In genomic region chr9:68773770-68774169, GRCm38 (mm10) we compare ENCODE assay signal across 20 mouse cellular contexts.
A peak's percentile ranks its signal among the peaks of the same experiment; 100 is the strongest.
DNase-seq lines count a peak whose midpoint lies in the region; ATAC-seq and TF ChIP-seq lines count a peak whose summit lies in the region.
"Had no signal": no experiment of that assay in that cellular context is flagged by ENCODE, and none has a peak within 500 bp of the region (broad histone marks: within the 10 kb centered on the region; RNA-seq: fewer than 3 reads in every experiment).

No protein-coding gene starts in this region.

- POLR2A ChIA-PET in Patski (lab: Charles Lee), result no interaction called here

- DNase-seq in kidney, postnatal 0 days (ENCODE audit: low spot score), result no peak
- no peak for DNase-seq in kidney, adult 18-20 months
- DNase-seq in midbrain, postnatal 0 days (ENCODE audit: low spot score), result no peak
- no peak for DNase-seq in Patski (ENCODE audit: low read depth, low spot score)
- DNase-seq in stomach, postnatal 0 days (ENCODE audit: low spot score), result no peak
- no peak for DNase-seq in urinary bladder, postnatal 36 days (ENCODE audit: low spot score in 2 of 2)
- DNase-seq: adrenal gland, postnatal 25 days; cerebellum, adult 2 months; forebrain, postnatal 0 days; kidney, adult 11 months; kidney, postnatal 14 days; right cerebral cortex, postnatal 4 days; thymus, postnatal 25 days had no signal

- H3K9me3 ChIP-seq in kidney, postnatal 0 days (replicated peaks; ENCODE audit: low read length), result no peaks in the 10 kb centered on the region; the same call in 1 of the 2 replicates
- no peaks in the 10 kb centered on the region for H3K9me3 ChIP-seq in midbrain, postnatal 0 days (ENCODE audit: low read length)
- H3K9me3 ChIP-seq in midbrain, embryonic 16.5 days (replicated peaks; ENCODE audit: control insufficient read depth, low read length, poor library complexity, severe bottlenecking), result no peaks in the 10 kb centered on the region
- H3K9me3 ChIP-seq in stomach, postnatal 0 days (ENCODE audit: control insufficient read depth, low read length), result no peaks in the 10 kb centered on the region
- H3K9me3 ChIP-seq: forebrain, embryonic 10.5 days; heart, embryonic 12.5 days; hindbrain, embryonic 13.5 days; limb, embryonic 13.5 days; neural tube, embryonic 12.5 days had no signal

- peak; percentile 32; the same call in 1 of the 2 replicates for TF ChIP-seq CTCF in kidney, postnatal 0 days (IDR thresholded peaks at IDR 0.05; ENCODE audit: low read depth)
- 0 out of 2 replicates have a peak, but pooled peaks have one; percentile 27 for TF ChIP-seq CTCF in midbrain, postnatal 0 days (IDR thresholded peaks at IDR 0.05)
- TF ChIP-seq CTCF in Patski (IDR thresholded peaks at IDR 0.05), result peak; percentile 33
- peak; percentile 33 for TF ChIP-seq CTCF in stomach, postnatal 0 days (IDR thresholded peaks at IDR 0.05; ENCODE audit: low read depth)

- no peak overlapping the region for H3K27ac ChIP-seq in kidney, postnatal 0 days
- H3K27ac ChIP-seq in midbrain, postnatal 0 days (ENCODE audit: low read depth, low read length), result no peak overlapping the region
- H3K27ac ChIP-seq in midbrain, embryonic 16.5 days (ENCODE audit: low read length), result no peak overlapping the region
- H3K27ac ChIP-seq in stomach, postnatal 0 days (replicated peaks), result no peak overlapping the region
- H3K27ac ChIP-seq: forebrain, embryonic 10.5 days; hindbrain, embryonic 13.5 days; limb, embryonic 13.5 days; neural tube, embryonic 12.5 days had no signal

- no peaks in the 10 kb centered on the region; the same call in 1 of the 2 replicates for H3K4me1 ChIP-seq in kidney, postnatal 0 days (replicated peaks; ENCODE audit: insufficient read depth, low read length)
- no peaks in the 10 kb centered on the region for H3K4me1 ChIP-seq in midbrain, postnatal 0 days (ENCODE audit: insufficient read depth, low read length)
- H3K4me1 ChIP-seq in midbrain, embryonic 16.5 days (ENCODE audit: control insufficient read depth, insufficient read depth, low read length), result no peaks in the 10 kb centered on the region
- no peaks in the 10 kb centered on the region for H3K4me1 ChIP-seq in stomach, postnatal 0 days (replicated peaks; ENCODE audit: control insufficient read depth, insufficient read depth)
- H3K4me1 ChIP-seq: heart, embryonic 12.5 days; limb, embryonic 13.5 days; neural tube, embryonic 12.5 days had no signal

- no peak for TF ChIP-seq EP300 in stomach, postnatal 0 days (optimal IDR thresholded peaks at IDR 0.05)

- H3K27me3 ChIP-seq in kidney, postnatal 0 days (ENCODE audit: insufficient read depth, low read length), result no peaks in the 10 kb centered on the region
- no peaks in the 10 kb centered on the region for H3K27me3 ChIP-seq in midbrain, postnatal 0 days (ENCODE audit: insufficient read depth, low read length)
- no peaks in the 10 kb centered on the region for H3K27me3 ChIP-seq in midbrain, embryonic 16.5 days (ENCODE audit: control insufficient read depth, insufficient read depth, low read depth, low read length)
- peaks cover 8% of the 10 kb centered on the region for H3K27me3 ChIP-seq in Patski
- H3K27me3 ChIP-seq in stomach, postnatal 0 days (ENCODE audit: control insufficient read depth, insufficient read depth, low read length), result no peaks in the 10 kb centered on the region
- H3K27me3 ChIP-seq: heart, embryonic 12.5 days; hindbrain, embryonic 13.5 days; limb, embryonic 13.5 days; neural tube, embryonic 12.5 days had no signal

- no peak overlapping the region for H3K4me3 ChIP-seq in kidney, postnatal 0 days (replicated peaks; ENCODE audit: low read depth, low read length)
- no peak overlapping the region for H3K4me3 ChIP-seq in midbrain, postnatal 0 days (ENCODE audit: low read depth, low read length)
- H3K4me3 ChIP-seq in midbrain, embryonic 16.5 days (ENCODE audit: low read depth, low read length), result no peak overlapping the region
- H3K4me3 ChIP-seq in stomach, postnatal 0 days (ENCODE audit: low read depth, low read length), result no peak overlapping the region
- H3K4me3 ChIP-seq: forebrain, embryonic 10.5 days; heart, embryonic 12.5 days; hindbrain, embryonic 13.5 days; limb, embryonic 13.5 days; neural tube, embryonic 12.5 days had no signal

- whole genome bisulfite sequencing in kidney, postnatal 0 days, result 95% methylated on average over 3 of the region's 3 CpGs
- WGBS in midbrain, postnatal 0 days, result 88% methylated on average over 3 of the region's 3 CpGs
- 97% methylated on average over 3 of the region's 3 CpGs for WGBS in midbrain, embryonic 16.5 days
- WGBS in stomach, postnatal 0 days, result 91% methylated on average over 3 of the region's 3 CpGs

- in situ Hi-C loops in Patski (cut with MboI; ENCODE audit: low pct_unique_long_range_greater_than_20kb), result no loop called here

- CTCF ChIA-PET in Patski (lab: Charles Lee), result no interaction called here

- no peak overlapping the region for H3K9ac ChIP-seq in kidney, postnatal 0 days (ENCODE audit: low read depth, low read length)
- H3K9ac ChIP-seq in midbrain, postnatal 0 days (replicated peaks; ENCODE audit: low read length, poor library complexity, severe bottlenecking), result no peak overlapping the region
- no peak overlapping the region for H3K9ac ChIP-seq in midbrain, embryonic 16.5 days (ENCODE audit: low read depth, low read length)
- no peak overlapping the region for H3K9ac ChIP-seq in stomach, postnatal 0 days (ENCODE audit: low read length)
- H3K9ac ChIP-seq: forebrain, postnatal 0 days; heart, embryonic 12.5 days; hindbrain, embryonic 13.5 days; limb, embryonic 13.5 days; neural tube, embryonic 12.5 days had no signal

- no peak for ATAC-seq in kidney, postnatal 0 days (replicated peaks; ENCODE audit: low FRiP score, low read depth)
- ATAC-seq in midbrain, postnatal 0 days (ENCODE audit: low FRiP score), result no peak
- no peak for ATAC-seq in midbrain, embryonic 16.5 days
- ATAC-seq in Patski, result no peak
- ATAC-seq in stomach, postnatal 0 days (ENCODE audit: low FRiP score, low TSS enrichment), result no peak
- ATAC-seq: forebrain, postnatal 0 days had no signal

- no peaks in the 10 kb centered on the region for H3K36me3 ChIP-seq in kidney, postnatal 0 days (ENCODE audit: insufficient read depth, low read length)
- H3K36me3 ChIP-seq in midbrain, postnatal 0 days (ENCODE audit: insufficient read depth, low read length), result no peaks in the 10 kb centered on the region
- H3K36me3 ChIP-seq in midbrain, embryonic 16.5 days (ENCODE audit: control insufficient read depth, insufficient read depth, low read length), result no peaks in the 10 kb centered on the region
- no peaks in the 10 kb centered on the region for H3K36me3 ChIP-seq in stomach, postnatal 0 days (ENCODE audit: control insufficient read depth, insufficient read depth, low read length)
- H3K36me3 ChIP-seq: forebrain, embryonic 10.5 days; heart, embryonic 12.5 days; hindbrain, embryonic 13.5 days; limb, embryonic 13.5 days; neural tube, embryonic 12.5 days had no signal

- H3K4me2 ChIP-seq in kidney, postnatal 0 days (ENCODE audit: low read length), result no peak overlapping the region
- no peak overlapping the region for H3K4me2 ChIP-seq in midbrain, postnatal 0 days (ENCODE audit: low read depth, low read length, poor library complexity, severe bottlenecking)
- H3K4me2 ChIP-seq in midbrain, embryonic 16.5 days (ENCODE audit: low read length), result no peak overlapping the region
- no peak overlapping the region for H3K4me2 ChIP-seq in stomach, postnatal 0 days (replicated peaks; ENCODE audit: low read depth)
- H3K4me2 ChIP-seq: heart, embryonic 12.5 days; hindbrain, embryonic 13.5 days; limb, embryonic 13.5 days; midbrain, embryonic 11.5 days; neural tube, embryonic 12.5 days had no signal
